Mouse (Mus musculus): ENCODE data around the gene Tfb1m. TPM values are rescaled to one million over a fixed set of nuclear protein-coding genes. Genes with fewer than 3 reads are reported as not detected.

Gene Tfb1m
- 16.3 and 17.6 TPM in 2 replicates for polyA plus RNA-seq (2016; fragmentation: Nextera tagmentation; extraction: Ambion mirVana)

GRCm38 (mm10) chr17:3557331-3558311 is at the start of gene Tfb1m:
Gene Tfb1m (minus strand): TSS chr17:3557781.
- H3K27me3 ChIP-seq (replicated peaks), result no peaks in the 10 kb centered on the region
- peak within 1 kb of the TSS; percentile 11; the same call in 1 of the 2 replicates for H3K27ac ChIP-seq
- H3K9ac ChIP-seq, result peak within 1 kb of the TSS; percentile 57
- H3K4me3 ChIP-seq, result peak within 1 kb of the TSS; percentile 50
- H3K36me3 ChIP-seq, result 0 out of 2 replicates have a peak, but pooled peaks cover 3% of the 10 kb centered on the region
- H3K4me2 ChIP-seq (replicated peaks), result peak within 1 kb of the TSS; percentile 72
- peak; percentile 100 for ATAC-seq (ENCODE audit: low FRiP score, low read depth)
- WGBS, result under 1% methylated on average over 60 of the region's 60 CpGs
- peaks cover 3% of the 10 kb centered on the region; the same call in 1 of the 2 replicates for H3K4me1 ChIP-seq
- no peaks in the 10 kb centered on the region for H3K9me3 ChIP-seq

- no peaks in the 10 kb centered on the region for H3K4me1 ChIP-seq
- no peak overlapping the region for H3K27ac ChIP-seq
- H3K4me2 ChIP-seq (replicated peaks), result no peak overlapping the region
- H3K36me3 ChIP-seq, result no peaks in the 10 kb centered on the region
- H3K9ac ChIP-seq, result no peak overlapping the region
- no peak for ATAC-seq (ENCODE audit: low FRiP score, low read depth)
- H3K9me3 ChIP-seq, result no peaks in the 10 kb centered on the region
- 93% methylated on average over 6 of the region's 6 CpGs for WGBS
- H3K4me3 ChIP-seq, result no peak overlapping the region
- H3K27me3 ChIP-seq (replicated peaks), result no peaks in the 10 kb centered on the region
Measured at GRCm38 (mm10) chr17:3602954-3603672, 45.5 kb upstream of the Tfb1m start.

- Histone ChIP-seq H3K9ac (no peak overlapping the region), H3K4me1 (no peaks in the 10 kb centered on the region), H3K4me2 (replicated peaks) (no peak overlapping the region), H3K36me3 (no peaks in the 10 kb centered on the region), H3K4me3 (no peak overlapping the region), H3K9me3 (no peaks in the 10 kb centered on the region), H3K27me3 (replicated peaks) (no peaks in the 10 kb centered on the region), H3K27ac (no peak overlapping the region)
- no peak for ATAC-seq (ENCODE audit: low FRiP score, low read depth)
- WGBS, result 79% methylated on average over 1 of the region's 1 CpGs
Measured at GRCm38 (mm10) chr17:3598393-3598792, 40.8 kb upstream of the Tfb1m start.

GRCm38 (mm10) chr17:3597866-3598265 is 40.3 kb upstream of the Tfb1m start:
- Histone ChIP-seq H3K4me2 (replicated peaks) (no peak overlapping the region), H3K9me3 (no peaks in the 10 kb centered on the region), H3K4me1 (no peaks in the 10 kb centered on the region), H3K27ac (no peak overlapping the region), H3K4me3 (no peak overlapping the region), H3K9ac (no peak overlapping the region), H3K36me3 (no peaks in the 10 kb centered on the region), H3K27me3 (replicated peaks) (no peaks in the 10 kb centered on the region)
- 72% methylated on average over 1 of the region's 1 CpGs for WGBS
- no peak for ATAC-seq (ENCODE audit: low FRiP score, low read depth)

- Histone ChIP-seq H3K27me3 (replicated peaks) (no peaks in the 10 kb centered on the region), H3K4me2 (replicated peaks) (no peak overlapping the region), H3K9ac (no peak overlapping the region), H3K4me1 (no peaks in the 10 kb centered on the region), H3K9me3 (no peaks in the 10 kb centered on the region), H3K4me3 (no peak overlapping the region), H3K36me3 (no peaks in the 10 kb centered on the region), H3K27ac (no peak overlapping the region)
- WGBS, result 73% methylated on average over 1 of the region's 1 CpGs
- no peak for ATAC-seq (ENCODE audit: low FRiP score, low read depth)
Measured at GRCm38 (mm10) chr17:3597130-3597529, 39.5 kb upstream of the Tfb1m start.

- 5% methylated on average over 12 of the region's 12 CpGs for WGBS
- no peak overlapping the region for H3K4me3 ChIP-seq
- H3K9ac ChIP-seq, result no peak overlapping the region
- no peak for ATAC-seq (ENCODE audit: low FRiP score, low read depth)
- no peaks in the 10 kb centered on the region for H3K27me3 ChIP-seq (replicated peaks)
- no peak overlapping the region for H3K27ac ChIP-seq
- H3K4me1 ChIP-seq, result no peaks in the 10 kb centered on the region
- no peaks in the 10 kb centered on the region for H3K36me3 ChIP-seq
- no peaks in the 10 kb centered on the region for H3K9me3 ChIP-seq
- no peak overlapping the region for H3K4me2 ChIP-seq (replicated peaks)
Measured at GRCm38 (mm10) chr17:3570876-3571275, 13.3 kb upstream of the Tfb1m start.

GRCm38 (mm10) chr17:3562405-3562804 is 4.8 kb upstream of the Tfb1m start:
- no peak overlapping the region for H3K9ac ChIP-seq
- ATAC-seq (ENCODE audit: low FRiP score, low read depth), result no peak

GRCm38 (mm10) chr17:3560534-3560933 is 3.0 kb upstream of the Tfb1m start:
- Histone ChIP-seq H3K4me1 (peaks cover 3% of the 10 kb centered on the region; the same call in 1 of the 2 replicates), H3K27me3 (replicated peaks) (no peaks in the 10 kb centered on the region), H3K36me3 (no peaks in the 10 kb centered on the region), H3K9ac (no peak overlapping the region), H3K27ac (no peak overlapping the region), H3K4me3 (no peak overlapping the region), H3K4me2 (replicated peaks) (no peak overlapping the region), H3K9me3 (no peaks in the 10 kb centered on the region)
- WGBS, result 82% methylated on average over 3 of the region's 3 CpGs
- no peak for ATAC-seq (ENCODE audit: low FRiP score, low read depth)

More at GRCm38 (mm10) chr17:3562405-3562804, 4.8 kb upstream of the Tfb1m start:
- H3K36me3 ChIP-seq, result no peaks in the 10 kb centered on the region
- no peak overlapping the region for H3K4me2 ChIP-seq (replicated peaks)
- no peaks in the 10 kb centered on the region for H3K27me3 ChIP-seq (replicated peaks)
- no peaks in the 10 kb centered on the region for H3K4me1 ChIP-seq
- 57% methylated on average over 8 of the region's 8 CpGs for WGBS
- H3K27ac ChIP-seq, result no peak overlapping the region
- no peak overlapping the region for H3K4me3 ChIP-seq
- H3K9me3 ChIP-seq, result no peaks in the 10 kb centered on the region

- Histone ChIP-seq H3K4me2 (replicated peaks) (peak overlapping the region; percentile 72), H3K27ac (no peak overlapping the region), H3K27me3 (replicated peaks) (no peaks in the 10 kb centered on the region), H3K36me3 (0 out of 2 replicates have a peak, but pooled peaks cover 3% of the 10 kb centered on the region), H3K9me3 (no peaks in the 10 kb centered on the region), H3K4me3 (no peak overlapping the region; the same call in 1 of the 2 replicates), H3K9ac (no peak overlapping the region), H3K4me1 (peaks cover 3% of the 10 kb centered on the region; the same call in 1 of the 2 replicates)
- 61% methylated on average over 9 of the region's 9 CpGs for WGBS
- ATAC-seq (ENCODE audit: low FRiP score, low read depth), result no peak
Measured at GRCm38 (mm10) chr17:3558356-3558870, 832 bp upstream of the Tfb1m start.

GRCm38 (mm10) chr17:3556251-3556650 is 1.3 kb downstream of the Tfb1m start:
- H3K9ac ChIP-seq, result no peak overlapping the region
- peaks cover 7% of the 10 kb centered on the region; the same call in 1 of the 2 replicates for H3K36me3 ChIP-seq
- peak overlapping the region; percentile 72; the same call in 1 of the 2 replicates for H3K4me2 ChIP-seq (replicated peaks)
- no peak overlapping the region for H3K27ac ChIP-seq
- peaks cover 3% of the 10 kb centered on the region; the same call in 1 of the 2 replicates for H3K4me1 ChIP-seq
- 87% methylated on average over 1 of the region's 1 CpGs for WGBS
- no peaks in the 10 kb centered on the region for H3K27me3 ChIP-seq (replicated peaks)
- no peak for ATAC-seq (ENCODE audit: low FRiP score, low read depth)
- H3K9me3 ChIP-seq, result no peaks in the 10 kb centered on the region
- H3K4me3 ChIP-seq, result no peak overlapping the region

- H3K27me3 ChIP-seq (replicated peaks), result no peaks in the 10 kb centered on the region
- H3K9me3 ChIP-seq, result no peaks in the 10 kb centered on the region
- no peak overlapping the region for H3K27ac ChIP-seq
- ATAC-seq (ENCODE audit: low FRiP score, low read depth), result no peak
- 74% methylated on average over 7 of the region's 7 CpGs for WGBS
- H3K4me1 ChIP-seq, result no peaks in the 10 kb centered on the region
- H3K36me3 ChIP-seq, result peaks cover 7% of the 10 kb centered on the region
- no peak overlapping the region for H3K4me3 ChIP-seq
- no peak overlapping the region for H3K4me2 ChIP-seq (replicated peaks)
- no peak overlapping the region for H3K9ac ChIP-seq
Measured at GRCm38 (mm10) chr17:3547725-3548124, 9.9 kb downstream of the Tfb1m start.

- Histone ChIP-seq H3K4me1 (no peaks in the 10 kb centered on the region), H3K36me3 (peaks cover 11% of the 10 kb centered on the region)
- ATAC-seq (ENCODE audit: low FRiP score, low read depth), result no peak
Measured at GRCm38 (mm10) chr17:3541033-3541432, 16.5 kb downstream of the Tfb1m start.

More at GRCm38 (mm10) chr17:3541033-3541432, 16.5 kb downstream of the Tfb1m start:
- no peak overlapping the region for H3K4me2 ChIP-seq (replicated peaks)
- no peak overlapping the region for H3K4me3 ChIP-seq
- no peak overlapping the region for H3K27ac ChIP-seq
- WGBS, result 86% methylated on average over 5 of the region's 5 CpGs
- H3K9ac ChIP-seq, result no peak overlapping the region
- no peaks in the 10 kb centered on the region for H3K27me3 ChIP-seq (replicated peaks)
- H3K9me3 ChIP-seq, result no peaks in the 10 kb centered on the region
